Mouse (Mus musculus) erythroblast, embryonic 14.5 days (primary cell): ENCODE data around the gene Abcc10. TPM values are rescaled to one million over a fixed set of nuclear protein-coding genes. Genes with fewer than 3 reads are reported as not detected.

Experiments used
- H3K27me3 ChIP-seq: 2 replicates; pipeline ENCODE4 v1.6.1; 2012; ENCODE audit warnings: inconsistent platforms; ENCODE audit not compliant: control insufficient read depth
- H3K36me3 ChIP-seq: 2 replicates; pipeline ENCODE4 v1.6.1; 2012; ENCODE audit warnings: mild to moderate bottlenecking, inconsistent platforms; ENCODE audit not compliant: control insufficient read depth
- H3K4me1 ChIP-seq: 2 replicates; pipeline ENCODE4 v1.6.1; 2012; ENCODE audit warnings: inconsistent platforms; ENCODE audit not compliant: control insufficient read depth
- H3K4me3 ChIP-seq: replicated peaks from 2 replicates; pipeline ENCODE3; 2012; ENCODE audit warnings: moderate library complexity, mild to moderate bottlenecking, inconsistent platforms
- H3K9me3 ChIP-seq: 2 replicates; pipeline ENCODE4 v1.6.1; 2012; ENCODE audit warnings: low read length, inconsistent platforms, mixed read lengths; ENCODE audit not compliant: control insufficient read depth
- GATA1 ChIP-seq: IDR thresholded peaks from 2 replicates; pipeline ENCODE4 v1.6.1; 2012; ENCODE audit warnings: low read length, inconsistent platforms, mixed read lengths
- TAL1 ChIP-seq: IDR thresholded peaks from 3 replicates; pipeline ENCODE4 v1.6.1; 2012; ENCODE audit warnings: low read length, inconsistent platforms, mixed read lengths
- polyA plus RNA-seq: library from polyadenylated mRNA; stranded (reverse); fragments of >175 nt; gene quantifications from 2 replicates; pipeline ENCODE4 v1.2.3, GENCODE M21; 2012

Gene Abcc10
- polyA plus RNA-seq, 1 experiment = 0.34 TPM

DNA sequence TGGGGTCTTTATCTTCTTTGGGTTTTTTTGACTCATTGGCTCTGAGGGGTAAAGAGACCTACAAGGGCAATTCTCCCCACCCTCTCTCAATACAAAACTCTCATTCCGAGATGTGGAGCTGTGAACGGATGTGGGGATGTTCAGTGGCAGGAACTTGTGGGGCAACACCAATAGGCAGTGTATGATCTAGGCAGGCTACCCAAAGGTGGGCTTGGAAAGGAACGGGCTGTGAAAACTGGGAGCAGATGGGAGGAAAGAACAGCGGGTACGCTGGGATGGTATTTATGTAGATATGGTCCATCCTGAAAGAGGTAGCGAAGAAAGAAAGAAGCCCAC lies 31.2 kb downstream of the Abcc10 start:
- H3K4me3 ChIP-seq = no peak overlapping the region
- peaks cover 74% of the 10 kb centered on the region for H3K27me3 ChIP-seq
- no peaks in the 10 kb centered on the region for H3K36me3 ChIP-seq
- TF ChIP-seq GATA1 = no peak
- no peak for TF ChIP-seq TAL1
- H3K4me1 ChIP-seq = peaks cover 10% of the 10 kb centered on the region
- peaks cover 7% of the 10 kb centered on the region; the same call in 1 of the 2 replicates for H3K9me3 ChIP-seq

DNA sequence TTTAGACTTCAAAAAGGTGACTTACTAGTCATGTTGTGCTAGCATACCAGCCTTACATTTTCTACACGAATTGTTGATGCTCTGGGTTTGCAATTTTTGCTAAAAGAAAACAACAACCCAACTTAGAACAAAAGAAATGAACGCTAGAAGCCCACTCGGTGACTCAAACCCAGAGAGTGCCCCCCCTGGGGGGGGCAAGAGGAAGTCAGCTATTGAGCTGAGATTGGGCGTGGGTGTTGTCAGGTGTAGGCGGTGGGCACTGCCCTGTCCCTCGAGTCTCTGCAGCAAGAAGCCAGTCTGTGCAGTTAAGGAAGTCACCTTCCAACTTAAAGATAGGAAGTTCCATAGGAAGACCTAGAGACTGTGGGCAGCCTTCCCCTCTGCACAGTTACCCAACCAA lies 31.6 kb downstream of the Abcc10 start:
- Histone ChIP-seq H3K4me1 (peaks cover 10% of the 10 kb centered on the region), H3K9me3 (peaks cover 7% of the 10 kb centered on the region; the same call in 1 of the 2 replicates), H3K27me3 (peaks cover 75% of the 10 kb centered on the region), H3K36me3 (no peaks in the 10 kb centered on the region), H3K4me3 (no peak overlapping the region)
- TF ChIP-seq GATA1 = no peak
- no peak for TF ChIP-seq TAL1

DNA sequence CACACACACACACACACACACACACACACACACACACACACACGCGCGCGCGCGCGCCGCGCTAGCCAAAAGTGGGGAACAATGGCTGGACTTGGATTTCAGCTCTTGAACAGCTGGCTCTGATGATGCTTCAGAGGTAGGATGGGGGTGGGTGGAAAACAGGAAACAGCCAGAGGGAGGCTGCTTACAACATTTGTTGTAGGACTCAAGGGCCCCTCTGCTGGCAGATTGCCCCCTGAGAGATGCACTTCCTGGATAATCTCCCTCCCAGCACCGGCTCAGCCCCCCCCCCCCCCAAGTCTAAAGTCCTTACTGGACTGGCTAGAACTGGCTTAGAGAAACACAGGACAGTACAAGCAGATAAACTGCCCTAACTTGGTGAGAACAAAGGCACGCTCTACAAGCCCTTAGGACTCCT lies 40.5 kb downstream of the Abcc10 start:
- Histone ChIP-seq H3K9me3 (no peaks in the 10 kb centered on the region), H3K36me3 (no peaks in the 10 kb centered on the region), H3K27me3 (peaks cover 23% of the 10 kb centered on the region), H3K4me1 (peaks cover 9% of the 10 kb centered on the region), H3K4me3 (no peak overlapping the region)
- TF ChIP-seq TAL1 (no peak), GATA1 (no peak)

DNA sequence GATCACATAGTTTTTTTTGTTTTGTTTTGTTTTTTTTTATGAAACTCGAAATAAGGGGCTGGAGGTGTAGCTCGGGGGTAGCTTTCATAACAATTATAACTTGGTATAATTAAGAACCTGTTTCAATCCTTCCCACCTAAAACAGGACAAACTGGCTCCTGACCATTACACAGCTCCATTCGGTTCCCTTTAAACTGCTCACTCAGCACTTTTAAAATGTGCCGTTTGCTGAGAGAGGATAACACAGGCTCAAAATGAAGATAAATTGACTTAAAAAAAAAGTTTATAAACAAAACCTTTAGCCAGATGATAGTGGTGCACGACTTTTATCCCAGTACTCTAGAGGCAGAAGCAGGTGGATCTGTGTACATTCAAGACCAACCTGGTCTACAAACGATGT lies 42.7 kb downstream of the Abcc10 start:
- peaks cover 25% of the 10 kb centered on the region for H3K4me1 ChIP-seq
- no peaks in the 10 kb centered on the region for H3K9me3 ChIP-seq
- TF ChIP-seq TAL1 (no peak), GATA1 (no peak)
- peaks cover 9% of the 10 kb centered on the region for H3K36me3 ChIP-seq
- H3K4me3 ChIP-seq = no peak overlapping the region
- H3K27me3 ChIP-seq = peaks cover 12% of the 10 kb centered on the region

DNA sequence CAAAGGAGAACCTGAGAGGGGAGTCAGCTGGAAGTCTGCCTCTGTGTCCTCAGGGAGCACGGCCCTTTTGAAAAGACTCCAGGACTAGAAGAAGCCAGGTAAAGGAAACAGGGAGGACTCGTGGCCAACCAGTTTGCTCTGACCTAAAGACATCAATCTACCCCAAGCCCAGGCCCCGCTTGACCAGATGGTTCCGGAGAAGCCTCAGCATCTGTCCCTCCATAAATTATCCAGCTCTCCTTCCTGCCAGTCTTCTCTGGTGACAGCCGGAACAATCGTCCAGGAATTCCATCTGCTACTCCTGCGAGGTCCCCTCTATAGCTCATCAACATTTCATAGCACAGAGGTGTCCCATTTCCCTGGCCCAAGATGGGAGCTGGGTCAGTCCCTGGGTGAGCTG lies 43.5 kb downstream of the Abcc10 start:
- Histone ChIP-seq H3K27me3 (peaks cover 9% of the 10 kb centered on the region), H3K9me3 (no peaks in the 10 kb centered on the region), H3K4me3 (no peak overlapping the region), H3K36me3 (peaks cover 17% of the 10 kb centered on the region), H3K4me1 (peaks cover 25% of the 10 kb centered on the region)
- TF ChIP-seq GATA1 (no peak), TAL1 (no peak)

DNA sequence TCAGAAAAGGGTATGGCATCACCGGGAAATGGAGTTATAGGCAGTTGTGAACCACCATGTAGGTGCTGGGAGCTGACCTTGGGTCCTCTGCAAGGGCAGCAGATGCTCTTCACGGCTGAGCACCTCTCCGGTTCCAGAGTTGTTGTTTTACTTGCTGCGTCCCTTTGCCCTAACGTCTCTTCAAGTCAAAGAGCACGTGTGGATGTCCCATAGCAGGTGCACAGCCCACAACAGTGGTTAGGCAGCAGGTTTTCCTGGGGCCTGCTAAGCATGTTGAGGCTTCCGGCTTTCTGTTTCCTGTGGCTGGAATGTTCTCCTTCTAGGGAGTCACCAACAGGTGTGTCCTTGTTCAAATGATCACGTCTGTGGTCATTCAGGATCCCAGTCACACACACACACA lies 44.2 kb downstream of the Abcc10 start:
- H3K4me3 ChIP-seq = no peak overlapping the region
- H3K36me3 ChIP-seq = peaks cover 24% of the 10 kb centered on the region
- peaks cover 9% of the 10 kb centered on the region for H3K27me3 ChIP-seq
- no peaks in the 10 kb centered on the region for H3K9me3 ChIP-seq
- peaks cover 26% of the 10 kb centered on the region for H3K4me1 ChIP-seq
- TF ChIP-seq GATA1 = no peak
- TF ChIP-seq TAL1 = no peak

DNA sequence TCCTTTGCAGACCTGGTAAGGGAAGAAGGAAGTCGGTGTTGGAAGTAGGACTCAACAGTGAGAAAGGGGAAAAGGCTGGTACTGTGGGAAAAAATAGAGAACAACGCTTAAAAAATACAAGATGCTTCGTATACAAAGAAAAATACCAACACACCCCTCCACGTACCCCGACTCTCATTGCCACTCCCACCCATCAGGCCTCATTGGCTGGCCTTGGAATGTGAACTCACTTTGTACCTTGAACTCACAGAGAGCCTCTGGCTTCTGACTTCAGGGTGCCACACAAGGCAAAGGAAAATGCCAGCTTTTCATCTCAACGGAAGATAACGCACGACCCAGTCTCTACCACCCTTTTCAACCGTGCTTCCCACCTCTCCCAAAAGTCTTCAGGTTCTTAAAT lies 45.0 kb downstream of the Abcc10 start:
- no peak for TF ChIP-seq TAL1
- no peak for TF ChIP-seq GATA1
- Histone ChIP-seq H3K4me1 (peaks cover 26% of the 10 kb centered on the region), H3K4me3 (peak overlapping the region; percentile 91), H3K9me3 (no peaks in the 10 kb centered on the region), H3K36me3 (peaks cover 32% of the 10 kb centered on the region), H3K27me3 (peaks cover 9% of the 10 kb centered on the region)

DNA sequence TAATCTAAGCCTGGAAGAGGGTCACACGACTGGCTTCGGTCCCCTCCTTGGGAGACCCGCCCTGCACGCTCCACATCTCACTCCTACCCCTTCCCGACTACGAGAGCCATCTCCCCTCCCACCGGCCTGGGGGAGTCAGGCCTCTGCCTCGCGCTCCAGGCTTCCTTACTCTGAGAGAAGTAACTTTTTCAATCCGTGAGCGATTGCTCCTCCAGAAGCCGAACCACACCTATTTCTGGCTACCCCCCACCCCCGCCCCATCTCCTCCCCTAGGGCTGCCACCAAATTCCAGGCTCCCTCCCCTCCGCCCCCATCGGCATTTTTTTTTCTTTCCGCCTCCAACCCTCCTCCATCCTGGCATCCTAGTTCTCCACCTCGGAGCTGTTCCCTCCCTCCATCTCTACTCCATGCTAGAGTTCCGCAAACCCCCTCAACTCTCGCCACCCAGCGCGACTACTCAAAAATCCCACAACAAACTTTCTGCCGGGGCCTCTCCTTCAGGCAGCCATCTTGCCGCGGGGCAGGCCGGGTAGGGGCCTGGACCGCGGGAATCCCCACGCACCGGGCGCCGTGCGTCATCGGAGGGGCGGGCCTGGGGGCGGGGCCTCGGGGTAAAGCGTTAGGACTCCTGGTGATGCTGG lies 45.5 kb downstream of the Abcc10 start, which contains the start of gene Tjap1:
Gene Tjap1, minus strand, starts transcription at position 544 of the 641 bp plus-strand sequence.
- peaks cover 9% of the 10 kb centered on the region for H3K27me3 ChIP-seq
- TF ChIP-seq TAL1 (no peak), GATA1 (no peak)
- no peaks in the 10 kb centered on the region for H3K9me3 ChIP-seq
- peaks cover 26% of the 10 kb centered on the region for H3K4me1 ChIP-seq
- peak within 1 kb of the TSS; percentile 91 for H3K4me3 ChIP-seq
- peaks cover 36% of the 10 kb centered on the region for H3K36me3 ChIP-seq

DNA sequence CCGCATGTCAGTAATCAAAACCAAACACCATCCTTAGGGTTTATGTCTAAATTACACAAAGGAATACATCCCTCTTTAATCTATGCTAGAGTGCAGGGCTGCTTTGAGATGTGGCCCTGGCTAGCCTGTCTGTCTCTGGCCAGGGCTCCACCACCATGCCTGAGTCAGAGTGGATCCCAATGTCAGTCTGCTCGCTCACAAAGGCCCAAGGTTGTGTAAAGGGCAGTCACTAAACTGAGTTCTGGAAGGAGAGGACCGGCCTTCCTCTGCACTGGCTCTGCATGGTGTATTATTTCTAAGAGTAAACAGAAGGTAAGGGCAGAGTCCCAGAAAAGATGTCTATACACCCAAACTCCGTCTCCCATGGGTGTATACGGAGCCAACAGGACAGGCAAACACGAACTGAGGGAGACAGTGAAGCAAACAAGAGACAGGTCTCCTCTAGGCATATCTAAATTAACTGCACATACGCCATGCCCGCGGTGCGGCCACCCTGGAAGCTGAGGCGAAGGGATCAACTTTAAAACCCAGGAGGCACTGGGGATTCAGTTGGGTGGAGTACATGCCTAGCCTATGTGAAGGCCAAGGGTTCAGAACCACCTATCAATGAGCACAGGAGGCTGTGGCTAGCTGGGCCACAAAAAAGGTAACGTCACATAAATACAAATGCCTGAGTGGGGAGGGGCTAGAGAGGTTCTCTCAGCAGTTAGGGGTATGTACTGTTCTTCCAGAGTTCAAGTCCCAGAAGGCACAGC lies 50.0 kb downstream of the Abcc10 start:
- peaks cover 27% of the 10 kb centered on the region for H3K4me1 ChIP-seq
- no peak for TF ChIP-seq TAL1
- TF ChIP-seq GATA1 = no peak
- peaks cover 68% of the 10 kb centered on the region for H3K36me3 ChIP-seq
- no peak overlapping the region for H3K4me3 ChIP-seq
- no peaks in the 10 kb centered on the region for H3K27me3 ChIP-seq
- no peaks in the 10 kb centered on the region for H3K9me3 ChIP-seq

DNA sequence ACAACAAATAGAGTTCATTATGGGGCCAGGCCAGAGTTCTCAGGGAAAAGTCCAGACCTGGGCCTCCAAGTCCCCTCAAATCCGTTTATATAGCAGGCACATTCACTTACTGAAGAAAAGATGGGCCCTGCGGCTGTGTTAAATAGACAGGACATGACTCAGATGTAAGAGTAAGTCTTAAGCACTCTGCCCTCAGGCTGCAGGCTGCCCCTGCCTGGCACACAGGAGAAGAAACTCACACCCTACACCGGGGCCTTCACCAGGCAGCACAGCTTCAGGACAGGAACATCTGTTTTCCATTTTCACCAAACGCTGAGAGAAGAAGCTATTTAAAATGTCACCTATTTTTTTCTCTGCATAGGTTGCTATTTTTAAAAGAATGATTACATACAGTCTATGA lies 50.6 kb downstream of the Abcc10 start:
- Histone ChIP-seq H3K36me3 (peaks cover 74% of the 10 kb centered on the region), H3K4me1 (peaks cover 24% of the 10 kb centered on the region), H3K27me3 (no peaks in the 10 kb centered on the region), H3K4me3 (no peak overlapping the region), H3K9me3 (no peaks in the 10 kb centered on the region)
- TF ChIP-seq GATA1 (no peak), TAL1 (no peak)
